Mouse (Mus musculus): ENCODE data around the gene Prr7. TPM values are rescaled to one million over a fixed set of nuclear protein-coding genes. Genes with fewer than 3 reads are reported as not detected.
A peak's percentile ranks its signal among the peaks of the same experiment; 100 is the strongest.

The Prr7 gene
- total and polyA plus RNA-seq, 3 experiments, result 0.86 to 1.1 (median 0.94) TPM

GRCm38 (mm10) chr13:55476256-55476655 is 12.2 kb downstream of the Prr7 start:
- no peak overlapping the region for H3K4me3 ChIP-seq
- DNase-seq, result no peak
- intact Hi-C loops (cut with DNase I), result no loop called here
- H3K27ac ChIP-seq, result no peak overlapping the region
- no peaks in the 10 kb centered on the region for H3K79me2 ChIP-seq (replicated peaks; ENCODE audit: control insufficient read depth, insufficient read depth, low read length)
- H3K27me3 ChIP-seq (ENCODE audit: control insufficient read depth, insufficient read depth, low read length), result no peaks in the 10 kb centered on the region
- peaks cover 6% of the 10 kb centered on the region for H3K4me1 ChIP-seq (ENCODE audit: control insufficient read depth, insufficient read depth, low read length)
- H3K9ac ChIP-seq (ENCODE audit: low read depth, low read length), result no peak overlapping the region
- TF ChIP-seq POLR2A (IDR thresholded peaks at IDR 0.05; ENCODE audit: insufficient read depth, low read depth, low read length), result no peak
- no peak for TF ChIP-seq CTCF (IDR thresholded peaks at IDR 0.05)
- no peak for TF ChIP-seq EP300 (IDR thresholded peaks at IDR 0.05; ENCODE audit: insufficient read depth, low read depth, low read length)
- no peaks in the 10 kb centered on the region for H3K36me3 ChIP-seq (ENCODE audit: control insufficient read depth, insufficient read depth, low read length)
- 93% methylated on average over 8 of the region's 8 CpGs for WGBS

- H3K79me2 ChIP-seq (replicated peaks; ENCODE audit: control insufficient read depth, insufficient read depth, low read length), result no peaks in the 10 kb centered on the region
- TF ChIP-seq POLR2A (IDR thresholded peaks at IDR 0.05; ENCODE audit: insufficient read depth, low read depth, low read length) (no peak), CTCF (IDR thresholded peaks at IDR 0.05) (no peak), EP300 (IDR thresholded peaks at IDR 0.05; ENCODE audit: insufficient read depth, low read depth, low read length) (no peak)
- H3K4me1 ChIP-seq (ENCODE audit: control insufficient read depth, insufficient read depth, low read length), result peaks cover 6% of the 10 kb centered on the region
- H3K27me3 ChIP-seq (ENCODE audit: control insufficient read depth, insufficient read depth, low read length), result no peaks in the 10 kb centered on the region
- no peak overlapping the region for H3K9ac ChIP-seq (ENCODE audit: low read depth, low read length)
- H3K36me3 ChIP-seq (ENCODE audit: control insufficient read depth, insufficient read depth, low read length), result no peaks in the 10 kb centered on the region
- H3K4me3 ChIP-seq, result no peak overlapping the region
- intact Hi-C loops (cut with DNase I), result no loop called here
- WGBS, result 71% methylated on average over 16 of the region's 16 CpGs
- H3K27ac ChIP-seq, result no peak overlapping the region
- no peak for DNase-seq
Observed at GRCm38 (mm10) chr13:55477492-55477891, 13.4 kb downstream of the Prr7 start.

- Histone ChIP-seq H3K4me3 (no peak overlapping the region), H3K27ac (no peak overlapping the region), H3K27me3 (ENCODE audit: control insufficient read depth, insufficient read depth, low read length) (no peaks in the 10 kb centered on the region), H3K9ac (ENCODE audit: low read depth, low read length) (no peak overlapping the region), H3K36me3 (ENCODE audit: control insufficient read depth, insufficient read depth, low read length) (no peaks in the 10 kb centered on the region), H3K79me2 (replicated peaks; ENCODE audit: control insufficient read depth, insufficient read depth, low read length) (no peaks in the 10 kb centered on the region), H3K4me1 (ENCODE audit: control insufficient read depth, insufficient read depth, low read length) (peaks cover 5% of the 10 kb centered on the region)
- intact Hi-C loops (cut with DNase I), result loop anchor here (2.0 kb wide), 1 partner anchor 37 kb away; no protein-coding TSS in a partner anchor
- WGBS, result 58% methylated on average over 5 of the region's 5 CpGs
- no peak for TF ChIP-seq EP300 (IDR thresholded peaks at IDR 0.05; ENCODE audit: insufficient read depth, low read depth, low read length)
- TF ChIP-seq CTCF (IDR thresholded peaks at IDR 0.05), result peak; percentile 66
- DNase-seq, result no peak
Observed at GRCm38 (mm10) chr13:55478036-55478435, 14.0 kb downstream of the Prr7 start.

DNA sequence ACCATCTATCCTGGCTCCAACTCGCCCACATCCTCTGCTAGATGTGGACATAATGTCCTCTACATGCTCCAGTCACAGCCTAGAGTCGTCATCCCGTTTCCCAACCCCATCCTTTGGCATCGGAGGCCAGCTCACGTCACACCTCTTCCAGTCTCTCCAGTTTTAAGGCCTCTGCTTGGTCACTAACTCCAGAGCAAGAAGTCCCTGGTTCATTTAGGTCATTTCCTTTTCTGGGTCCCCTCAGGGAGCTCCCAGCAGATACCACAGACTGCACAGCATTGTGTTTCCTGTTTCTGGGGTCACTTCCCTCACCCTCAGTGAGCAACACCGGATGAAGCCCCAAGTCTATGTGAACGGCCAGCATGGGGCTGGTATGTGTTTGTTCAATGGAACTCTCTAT is 14.9 kb downstream of the Prr7 start:
- Histone ChIP-seq H3K4me1 (ENCODE audit: control insufficient read depth, insufficient read depth, low read length) (peaks cover 4% of the 10 kb centered on the region), H3K79me2 (replicated peaks; ENCODE audit: control insufficient read depth, insufficient read depth, low read length) (no peaks in the 10 kb centered on the region), H3K27me3 (ENCODE audit: control insufficient read depth, insufficient read depth, low read length) (no peaks in the 10 kb centered on the region), H3K36me3 (ENCODE audit: control insufficient read depth, insufficient read depth, low read length) (no peaks in the 10 kb centered on the region), H3K4me3 (no peak overlapping the region), H3K27ac (peak overlapping the region; percentile 31), H3K9ac (ENCODE audit: low read depth, low read length) (no peak overlapping the region)
- DNase-seq, result no peak
- WGBS, result 32% methylated on average over 7 of the region's 7 CpGs
- intact Hi-C loops (cut with DNase I), result loop anchor here (2.0 kb wide), 1 partner anchor 36 kb away; no protein-coding TSS in a partner anchor
- TF ChIP-seq CTCF (IDR thresholded peaks at IDR 0.05) (no peak), EP300 (IDR thresholded peaks at IDR 0.05; ENCODE audit: insufficient read depth, low read depth, low read length) (no peak), POLR2A (IDR thresholded peaks at IDR 0.05; ENCODE audit: insufficient read depth, low read depth, low read length) (no peak)

GRCm38 (mm10) chr13:55479929-55480328 is 15.9 kb downstream of the Prr7 start:
- no peaks in the 10 kb centered on the region for H3K27me3 ChIP-seq (ENCODE audit: control insufficient read depth, insufficient read depth, low read length)
- peaks cover 4% of the 10 kb centered on the region for H3K4me1 ChIP-seq (ENCODE audit: control insufficient read depth, insufficient read depth, low read length)
- TF ChIP-seq EP300 (IDR thresholded peaks at IDR 0.05; ENCODE audit: insufficient read depth, low read depth, low read length), result no peak
- TF ChIP-seq CTCF (IDR thresholded peaks at IDR 0.05), result no peak
- no peak for TF ChIP-seq POLR2A (IDR thresholded peaks at IDR 0.05; ENCODE audit: insufficient read depth, low read depth, low read length)
- no peak for DNase-seq
- H3K79me2 ChIP-seq (replicated peaks; ENCODE audit: control insufficient read depth, insufficient read depth, low read length), result no peaks in the 10 kb centered on the region
- no peak overlapping the region for H3K9ac ChIP-seq (ENCODE audit: low read depth, low read length)
- no peaks in the 10 kb centered on the region for H3K36me3 ChIP-seq (ENCODE audit: control insufficient read depth, insufficient read depth, low read length)
- H3K27ac ChIP-seq, result no peak overlapping the region
- no peak overlapping the region for H3K4me3 ChIP-seq
- intact Hi-C loops (cut with DNase I), result loop anchor here (2.0 kb wide), 1 partner anchor 35 kb away; no protein-coding TSS in a partner anchor

DNA sequence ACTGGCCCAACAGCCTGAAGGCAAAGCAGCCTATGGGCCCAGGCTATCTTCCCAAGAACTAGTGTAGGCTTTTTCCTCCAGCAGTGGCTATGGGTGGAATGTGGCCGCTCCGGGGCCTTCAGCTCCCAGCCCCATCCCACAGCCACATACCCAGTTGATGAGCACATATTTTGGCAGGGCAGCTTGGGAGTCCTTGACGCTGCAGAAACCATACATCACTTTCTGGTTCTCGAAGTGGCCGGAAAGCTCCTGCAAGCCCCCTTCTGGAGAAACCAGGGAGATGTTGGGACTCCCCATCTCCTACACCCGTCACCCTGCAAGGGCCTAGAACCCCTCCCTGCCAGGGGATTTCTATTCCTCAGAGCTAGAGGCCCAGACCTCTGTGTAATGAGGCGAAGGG is 18.5 kb downstream of the Prr7 start:
- no peaks in the 10 kb centered on the region for H3K79me2 ChIP-seq (replicated peaks; ENCODE audit: control insufficient read depth, insufficient read depth, low read length)
- peaks cover 6% of the 10 kb centered on the region for H3K4me1 ChIP-seq (ENCODE audit: control insufficient read depth, insufficient read depth, low read length)
- no peaks in the 10 kb centered on the region for H3K36me3 ChIP-seq (ENCODE audit: control insufficient read depth, insufficient read depth, low read length)
- H3K27ac ChIP-seq, result peak overlapping the region; percentile 41
- peak in 1 of 2 experiments; percentile 34 for DNase-seq
- no peak overlapping the region for H3K9ac ChIP-seq (ENCODE audit: low read depth, low read length)
- no peaks in the 10 kb centered on the region for H3K27me3 ChIP-seq (ENCODE audit: control insufficient read depth, insufficient read depth, low read length)
- intact Hi-C loops (cut with DNase I), result no loop called here
- WGBS, result 60% methylated on average over 7 of the region's 7 CpGs
- TF ChIP-seq EP300 (IDR thresholded peaks at IDR 0.05; ENCODE audit: insufficient read depth, low read depth, low read length), result no peak
- TF ChIP-seq POLR2A (IDR thresholded peaks at IDR 0.05; ENCODE audit: insufficient read depth, low read depth, low read length), result no peak
- peak; percentile 24; the same call in 1 of the 2 replicates for TF ChIP-seq CTCF (IDR thresholded peaks at IDR 0.05)
- no peak overlapping the region for H3K4me3 ChIP-seq
